Mouse (Mus musculus): Measurements from ENCODE around the gene Sept9. TPM values are rescaled to one million over a fixed set of nuclear protein-coding genes. Genes with fewer than 3 reads are reported as not detected.

Sept9 gene
- polyA plus RNA-seq, 1 experiment from 2014 or later, result 165 TPM

DNA sequence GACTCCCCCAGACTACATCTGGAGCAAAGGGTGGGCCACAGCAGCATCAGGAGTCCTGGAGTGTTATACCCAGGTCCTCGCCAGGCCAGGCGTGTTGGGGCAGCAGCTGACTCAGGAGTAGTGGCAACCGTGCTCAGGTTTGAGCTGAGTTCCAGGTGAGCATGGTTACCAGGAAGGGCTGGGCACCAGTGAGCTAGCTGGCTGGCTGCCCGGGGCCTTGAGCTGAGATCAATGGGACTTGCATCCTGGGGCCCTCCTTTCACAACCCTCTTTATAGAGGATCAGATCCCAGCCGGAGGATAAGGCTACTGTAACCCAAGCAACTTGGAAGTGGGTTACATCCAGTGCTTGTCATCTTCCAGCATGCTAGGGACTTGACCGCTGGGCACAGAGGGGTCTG, 5.6 kb downstream of the Sept9 start:
- Histone ChIP-seq H3K27ac (no peak overlapping the region), H3K36me3 (no peaks in the 10 kb centered on the region), H3K9ac (no peak overlapping the region), H3K27me3 (replicated peaks) (peaks cover 21% of the 10 kb centered on the region), H3K4me3 (no peak overlapping the region), H3K9me3 (no peaks in the 10 kb centered on the region), H3K4me1 (peaks cover 13% of the 10 kb centered on the region; the same call in 1 of the 2 replicates), H3K4me2 (replicated peaks) (no peak overlapping the region)
- ATAC-seq (ENCODE audit: low FRiP score, low read depth), result no peak
- 89% methylated on average over 6 of the region's 6 CpGs for WGBS

DNA sequence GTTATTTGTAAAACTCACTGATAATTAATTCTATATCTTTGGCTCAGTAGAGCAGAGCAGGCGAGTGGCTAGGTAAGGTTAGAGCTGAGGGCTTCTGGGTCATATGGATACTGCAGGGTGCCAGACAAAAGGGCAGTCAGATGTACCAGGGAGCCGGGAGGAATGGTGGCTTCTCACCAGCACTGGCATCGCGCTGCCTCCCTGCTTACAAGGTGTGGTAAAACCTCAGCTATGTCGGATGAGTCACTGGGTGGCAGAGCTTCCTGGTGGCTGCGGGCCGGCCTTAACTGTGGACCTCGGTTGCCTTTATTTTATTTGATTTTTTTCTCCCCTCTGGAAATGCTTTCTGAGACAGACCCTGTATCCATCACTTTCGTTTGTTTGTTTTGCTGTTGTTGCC, 6.0 kb downstream of the Sept9 start:
- peaks cover 13% of the 10 kb centered on the region; the same call in 1 of the 2 replicates for H3K4me1 ChIP-seq
- H3K4me3 ChIP-seq, result no peak overlapping the region
- no peak overlapping the region for H3K9ac ChIP-seq
- H3K36me3 ChIP-seq, result no peaks in the 10 kb centered on the region
- no peak overlapping the region for H3K27ac ChIP-seq
- no peak for ATAC-seq (ENCODE audit: low FRiP score, low read depth)
- 85% methylated on average over 9 of the region's 9 CpGs for WGBS
- peaks cover 17% of the 10 kb centered on the region for H3K27me3 ChIP-seq (replicated peaks)
- H3K9me3 ChIP-seq, result no peaks in the 10 kb centered on the region
- no peak overlapping the region for H3K4me2 ChIP-seq (replicated peaks)

DNA sequence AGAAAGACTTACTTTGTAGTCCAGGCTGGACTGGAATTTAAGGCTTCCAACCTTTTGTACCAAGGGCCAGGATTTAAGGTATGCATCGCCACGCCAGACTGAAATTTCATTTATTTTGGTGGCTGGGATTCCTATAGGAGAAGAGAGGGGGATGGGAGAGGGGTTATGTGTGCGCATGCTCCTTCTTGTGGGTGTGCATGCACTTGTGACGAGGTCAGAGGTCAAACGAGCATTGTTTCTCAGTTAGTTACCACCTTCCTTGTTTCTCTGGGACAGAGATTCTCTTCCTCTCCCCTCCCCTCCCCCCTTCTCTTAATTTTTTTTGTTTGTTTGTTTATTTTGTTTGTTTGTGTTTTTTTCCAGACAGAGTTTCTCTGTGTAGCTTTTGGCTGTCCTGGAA, 8.0 kb downstream of the Sept9 start:
- no peaks in the 10 kb centered on the region for H3K9me3 ChIP-seq
- H3K4me3 ChIP-seq, result no peak overlapping the region
- 81% methylated on average over 5 of the region's 5 CpGs for WGBS
- no peaks in the 10 kb centered on the region for H3K36me3 ChIP-seq
- H3K4me1 ChIP-seq, result peaks cover 13% of the 10 kb centered on the region; the same call in 1 of the 2 replicates
- no peaks in the 10 kb centered on the region for H3K27me3 ChIP-seq (replicated peaks)
- ATAC-seq (ENCODE audit: low FRiP score, low read depth), result no peak
- no peak overlapping the region for H3K27ac ChIP-seq
- H3K9ac ChIP-seq, result no peak overlapping the region
- no peak overlapping the region for H3K4me2 ChIP-seq (replicated peaks)

DNA sequence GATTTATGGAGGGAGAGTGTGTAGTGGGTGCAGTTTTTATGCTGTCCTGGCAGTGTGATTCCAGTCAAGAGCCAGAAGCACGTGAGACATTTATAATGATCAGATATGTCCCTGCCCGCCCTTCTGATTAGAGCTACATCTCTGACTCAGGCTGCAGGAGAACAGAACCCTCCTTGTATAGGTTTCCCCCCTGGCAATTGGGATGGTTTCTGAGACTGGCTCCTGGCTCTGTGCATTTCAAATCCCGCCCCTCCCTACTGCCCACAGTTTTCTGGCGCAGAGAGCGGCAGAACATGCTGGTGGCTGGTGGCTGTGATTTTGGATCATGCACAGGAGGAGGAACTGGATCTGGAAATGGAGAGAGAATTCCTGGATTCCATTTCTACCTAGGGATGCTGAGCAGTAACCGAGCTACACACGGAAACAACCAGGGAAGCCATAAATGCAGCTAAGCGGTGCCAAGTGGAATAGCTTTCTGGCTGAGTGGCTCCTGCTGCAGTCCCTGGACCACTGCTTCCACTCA, 8.8 kb downstream of the Sept9 start:
- 69% methylated on average over 8 of the region's 8 CpGs for WGBS
- Histone ChIP-seq H3K4me1 (peaks cover 13% of the 10 kb centered on the region; the same call in 1 of the 2 replicates), H3K4me3 (no peak overlapping the region), H3K4me2 (replicated peaks) (no peak overlapping the region), H3K9ac (no peak overlapping the region), H3K27me3 (replicated peaks) (no peaks in the 10 kb centered on the region), H3K9me3 (no peaks in the 10 kb centered on the region), H3K36me3 (no peaks in the 10 kb centered on the region), H3K27ac (no peak overlapping the region)
- no peak for ATAC-seq (ENCODE audit: low FRiP score, low read depth)

DNA sequence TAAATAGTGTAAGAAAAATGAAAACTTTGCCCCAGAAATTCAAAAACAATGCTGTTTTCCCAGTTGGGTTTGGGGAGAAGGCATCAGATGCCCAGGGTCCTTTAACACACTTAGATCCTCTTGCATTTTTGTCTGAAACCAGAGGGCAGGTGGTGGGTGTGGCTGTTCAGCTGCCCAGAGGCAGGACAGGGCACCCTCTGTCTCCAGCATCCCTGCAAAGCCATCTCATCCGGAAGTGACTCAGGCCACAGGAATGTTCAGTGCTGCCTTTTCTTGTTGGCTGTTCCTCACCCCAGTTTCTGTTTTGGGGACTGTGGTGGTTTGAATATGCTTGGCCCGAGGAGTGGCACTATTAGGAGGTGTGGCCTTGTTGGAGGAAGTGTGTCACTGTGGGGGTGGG, 17.3 kb downstream of the Sept9 start:
- Histone ChIP-seq H3K27me3 (replicated peaks) (no peaks in the 10 kb centered on the region), H3K4me3 (no peak overlapping the region), H3K9me3 (no peaks in the 10 kb centered on the region), H3K36me3 (no peaks in the 10 kb centered on the region), H3K9ac (no peak overlapping the region), H3K4me2 (replicated peaks) (no peak overlapping the region), H3K4me1 (no peaks in the 10 kb centered on the region), H3K27ac (no peak overlapping the region)
- 77% methylated on average over 2 of the region's 2 CpGs for WGBS
- no peak for ATAC-seq (ENCODE audit: low FRiP score, low read depth)

DNA sequence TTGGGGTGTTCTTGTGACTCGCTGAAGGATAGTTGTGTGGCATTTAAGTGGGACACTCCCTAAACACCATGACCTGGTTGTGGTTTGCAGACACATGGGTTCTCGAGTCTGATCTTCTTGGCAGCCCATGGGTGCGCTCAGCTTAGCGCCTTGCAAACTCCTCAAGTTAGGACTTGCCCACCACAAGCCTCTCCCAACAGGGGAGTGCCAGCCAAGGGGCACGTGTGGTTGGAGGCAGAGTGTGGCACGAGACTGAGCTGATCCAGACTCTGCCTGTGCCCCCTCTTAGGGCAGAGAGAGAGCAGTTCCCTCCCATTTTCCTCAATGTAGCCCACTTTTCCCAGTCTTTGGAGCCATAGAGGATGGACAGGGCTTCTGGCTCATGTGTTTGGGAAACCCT, 18.6 kb downstream of the Sept9 start:
- no peak overlapping the region for H3K9ac ChIP-seq
- no peaks in the 10 kb centered on the region for H3K27me3 ChIP-seq (replicated peaks)
- 92% methylated on average over 6 of the region's 6 CpGs for WGBS
- H3K36me3 ChIP-seq, result no peaks in the 10 kb centered on the region
- no peak overlapping the region for H3K4me2 ChIP-seq (replicated peaks)
- H3K9me3 ChIP-seq, result no peaks in the 10 kb centered on the region
- H3K4me3 ChIP-seq, result no peak overlapping the region
- ATAC-seq (ENCODE audit: low FRiP score, low read depth), result no peak
- no peaks in the 10 kb centered on the region for H3K4me1 ChIP-seq
- H3K27ac ChIP-seq, result no peak overlapping the region

DNA sequence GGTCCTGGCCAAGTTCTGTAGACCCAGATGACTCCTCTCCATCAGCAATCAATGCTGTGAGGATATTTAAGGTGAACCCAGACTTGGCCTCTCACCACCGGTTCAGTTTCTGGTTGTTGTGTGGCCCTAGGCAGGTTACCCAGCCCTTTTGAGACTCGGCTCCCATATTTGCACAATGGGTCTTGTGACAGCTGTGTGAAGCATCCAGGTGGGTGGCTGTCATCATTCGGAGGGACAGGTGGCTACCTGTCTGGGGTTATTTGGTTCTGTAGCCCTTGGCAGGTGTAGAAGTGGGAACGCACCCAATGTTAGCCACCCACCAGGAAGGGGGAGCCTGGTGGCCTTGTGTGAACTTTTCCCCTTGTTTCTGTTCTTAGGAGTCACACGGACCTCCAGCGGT, 19.0 kb downstream of the Sept9 start:
- WGBS, result 96% methylated on average over 6 of the region's 6 CpGs
- Histone ChIP-seq H3K9ac (no peak overlapping the region), H3K4me1 (no peaks in the 10 kb centered on the region), H3K36me3 (no peaks in the 10 kb centered on the region), H3K4me2 (replicated peaks) (no peak overlapping the region), H3K4me3 (no peak overlapping the region), H3K9me3 (no peaks in the 10 kb centered on the region), H3K27ac (no peak overlapping the region), H3K27me3 (replicated peaks) (no peaks in the 10 kb centered on the region)
- no peak for ATAC-seq (ENCODE audit: low FRiP score, low read depth)

DNA sequence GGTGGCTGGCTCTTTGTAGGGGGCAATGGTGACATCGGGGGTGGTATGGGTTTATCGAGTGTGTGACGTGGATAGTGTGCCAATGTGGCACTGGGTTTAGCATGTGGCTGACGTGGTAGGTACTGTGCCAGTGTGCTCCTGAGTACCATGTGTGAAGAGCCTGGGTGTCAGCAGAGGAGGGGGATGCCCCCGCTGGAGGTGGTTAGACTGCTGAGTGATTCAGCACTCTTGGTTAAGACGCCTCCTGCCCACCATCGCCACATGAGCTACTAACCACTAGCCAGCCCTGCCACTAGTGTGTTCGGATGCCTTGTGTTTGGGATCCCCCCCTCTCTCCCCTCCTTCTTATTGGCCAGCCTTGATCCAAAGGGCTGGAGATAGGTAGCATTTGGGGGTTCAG, 21.3 kb downstream of the Sept9 start:
- H3K27ac ChIP-seq, result no peak overlapping the region
- H3K4me3 ChIP-seq, result no peak overlapping the region
- H3K27me3 ChIP-seq (replicated peaks), result no peaks in the 10 kb centered on the region
- WGBS, result 94% methylated on average over 8 of the region's 8 CpGs
- no peaks in the 10 kb centered on the region for H3K4me1 ChIP-seq
- no peak overlapping the region for H3K9ac ChIP-seq
- H3K9me3 ChIP-seq, result no peaks in the 10 kb centered on the region
- H3K4me2 ChIP-seq (replicated peaks), result no peak overlapping the region
- ATAC-seq (ENCODE audit: low FRiP score, low read depth), result no peak
- no peaks in the 10 kb centered on the region for H3K36me3 ChIP-seq

DNA sequence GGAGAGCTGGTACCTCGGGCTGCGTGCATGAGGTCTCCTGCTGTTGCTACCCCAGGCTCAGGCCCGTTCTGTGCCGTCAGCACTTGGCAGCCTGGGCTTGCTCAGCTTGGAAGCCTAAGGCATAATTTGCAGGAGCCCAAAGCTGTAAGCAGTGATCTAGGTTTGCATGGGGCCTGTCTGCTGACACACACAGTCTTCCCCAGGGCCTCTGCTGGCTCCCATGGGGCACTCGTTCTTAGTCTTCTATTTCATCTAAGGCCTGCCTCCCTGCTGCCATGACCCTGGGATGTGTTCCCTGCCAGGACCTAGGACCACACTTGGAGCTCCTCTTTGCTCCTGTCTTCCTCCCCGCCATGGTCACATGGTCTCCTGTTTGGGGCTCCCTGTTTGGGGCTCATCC, 21.7 kb downstream of the Sept9 start:
- 80% methylated on average over 6 of the region's 6 CpGs for WGBS
- Histone ChIP-seq H3K9me3 (no peaks in the 10 kb centered on the region), H3K27ac (no peak overlapping the region), H3K4me3 (no peak overlapping the region), H3K4me1 (no peaks in the 10 kb centered on the region), H3K27me3 (replicated peaks) (no peaks in the 10 kb centered on the region), H3K36me3 (no peaks in the 10 kb centered on the region), H3K4me2 (replicated peaks) (no peak overlapping the region), H3K9ac (no peak overlapping the region)
- no peak for ATAC-seq (ENCODE audit: low FRiP score, low read depth)

DNA sequence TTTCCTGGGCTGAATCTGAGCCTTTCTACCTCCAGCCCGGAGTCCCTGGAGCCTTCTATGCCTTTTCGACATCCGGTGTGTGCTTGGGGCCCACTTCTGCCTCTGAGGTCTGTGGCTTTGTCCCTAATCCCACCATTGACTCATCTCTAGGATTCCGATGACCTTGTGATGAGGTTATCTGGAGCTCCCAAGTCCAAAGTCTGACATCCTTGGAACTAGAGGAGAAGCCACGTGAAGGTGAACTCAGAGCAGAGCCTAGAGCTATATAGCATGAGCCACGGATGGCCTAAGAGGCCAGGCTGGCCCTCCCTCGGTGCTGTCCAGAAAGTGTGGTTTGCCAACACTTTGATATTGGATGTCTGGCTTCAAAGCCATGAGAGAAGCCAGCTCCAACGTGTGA, 23.4 kb downstream of the Sept9 start:
- H3K9me3 ChIP-seq, result no peaks in the 10 kb centered on the region
- no peak for ATAC-seq (ENCODE audit: low FRiP score, low read depth)
- H3K36me3 ChIP-seq, result no peaks in the 10 kb centered on the region

DNA sequence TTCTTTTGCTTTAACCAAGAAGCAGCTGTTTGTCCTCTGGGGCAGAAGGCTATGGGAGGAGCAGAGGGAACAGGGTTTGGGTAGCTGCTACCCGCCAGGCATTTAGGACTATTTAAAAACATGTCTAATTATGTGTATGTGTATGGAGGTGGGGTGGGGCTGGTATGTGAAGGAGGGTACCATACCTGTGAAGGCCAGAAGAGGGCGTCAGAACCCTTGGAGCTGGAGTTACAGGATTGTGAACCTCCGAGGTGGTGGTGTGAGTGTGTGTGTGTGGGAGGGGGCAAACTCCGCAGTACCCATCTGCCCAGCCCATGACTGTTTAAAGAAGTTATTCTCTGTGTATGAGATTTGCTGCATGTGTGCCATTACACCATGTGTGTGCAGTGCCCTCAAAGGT, 25.3 kb downstream of the Sept9 start:
- H3K4me1 ChIP-seq, result no peaks in the 10 kb centered on the region
- no peak overlapping the region for H3K4me2 ChIP-seq (replicated peaks)
- ATAC-seq (ENCODE audit: low FRiP score, low read depth), result no peak
- H3K36me3 ChIP-seq, result no peaks in the 10 kb centered on the region
- no peak overlapping the region for H3K9ac ChIP-seq
- no peaks in the 10 kb centered on the region for H3K27me3 ChIP-seq (replicated peaks)
- WGBS, result 58% methylated on average over 4 of the region's 4 CpGs
- H3K9me3 ChIP-seq, result no peaks in the 10 kb centered on the region
- no peak overlapping the region for H3K27ac ChIP-seq
- no peak overlapping the region for H3K4me3 ChIP-seq

More for the DNA sequence above, 23.4 kb downstream of the Sept9 start:
- no peak overlapping the region for H3K27ac ChIP-seq
- no peaks in the 10 kb centered on the region for H3K27me3 ChIP-seq (replicated peaks)
- no peaks in the 10 kb centered on the region for H3K4me1 ChIP-seq
- H3K4me2 ChIP-seq (replicated peaks), result no peak overlapping the region
- H3K9ac ChIP-seq, result no peak overlapping the region
- WGBS, result 74% methylated on average over 8 of the region's 8 CpGs
- H3K4me3 ChIP-seq, result no peak overlapping the region

DNA sequence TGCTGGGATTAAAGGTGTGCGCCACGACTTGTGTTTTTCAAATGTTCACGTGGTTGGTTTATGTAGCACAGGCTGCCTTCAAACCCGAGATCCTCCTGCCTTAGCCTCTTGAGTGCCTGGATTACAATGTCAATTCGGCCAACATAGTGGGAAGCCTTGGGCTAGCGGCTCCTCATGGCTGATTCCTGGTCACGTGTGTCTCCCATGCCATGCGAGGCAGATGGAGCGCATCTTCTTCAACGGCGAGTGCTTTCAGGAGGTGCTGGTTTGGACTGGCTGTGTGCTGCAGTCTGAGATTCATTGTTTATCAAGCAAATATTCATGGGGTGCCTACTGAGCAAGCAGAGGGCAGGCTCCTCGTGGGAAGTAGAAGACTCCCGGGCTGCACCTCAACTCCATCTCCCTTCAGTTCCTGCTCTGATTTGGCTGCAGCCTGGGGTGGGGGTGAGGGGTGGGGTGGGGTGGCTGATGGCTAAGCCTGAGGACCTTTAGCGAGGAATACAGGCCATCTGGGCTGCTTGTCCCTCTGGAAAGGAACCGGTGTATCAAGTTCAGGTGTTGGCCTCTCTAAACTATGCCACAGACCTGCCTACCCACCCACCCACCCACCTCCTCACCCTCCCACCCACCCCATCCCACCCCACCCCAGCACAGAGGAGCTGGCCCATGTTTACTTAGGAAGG, 26.2 kb downstream of the Sept9 start:
- Histone ChIP-seq H3K9ac (no peak overlapping the region), H3K9me3 (no peaks in the 10 kb centered on the region), H3K27ac (no peak overlapping the region), H3K4me1 (no peaks in the 10 kb centered on the region), H3K36me3 (no peaks in the 10 kb centered on the region), H3K27me3 (replicated peaks) (no peaks in the 10 kb centered on the region), H3K4me2 (replicated peaks) (no peak overlapping the region), H3K4me3 (no peak overlapping the region)
- WGBS, result 86% methylated on average over 15 of the region's 15 CpGs
- ATAC-seq (ENCODE audit: low FRiP score, low read depth), result no peak

DNA sequence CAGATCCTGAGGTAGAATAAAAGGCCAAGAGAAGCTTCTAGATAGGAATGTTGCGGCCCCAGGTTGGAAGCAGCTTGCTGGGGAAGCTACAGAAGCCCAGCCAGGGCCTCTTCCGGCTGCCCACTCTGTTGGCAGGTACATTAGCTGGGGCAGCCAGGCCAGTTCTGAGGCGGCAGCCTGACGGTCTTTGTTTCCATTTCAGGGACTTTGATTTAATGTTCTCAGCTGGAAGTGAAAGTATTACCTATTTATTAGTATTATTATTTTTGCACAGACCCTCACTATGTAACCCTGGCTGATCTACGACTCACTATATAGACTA, 26.7 kb downstream of the Sept9 start:
- Histone ChIP-seq H3K36me3 (no peaks in the 10 kb centered on the region), H3K27me3 (replicated peaks) (no peaks in the 10 kb centered on the region), H3K27ac (no peak overlapping the region), H3K4me3 (no peak overlapping the region), H3K4me2 (replicated peaks) (no peak overlapping the region), H3K4me1 (no peaks in the 10 kb centered on the region), H3K9me3 (no peaks in the 10 kb centered on the region), H3K9ac (no peak overlapping the region)
- WGBS, result 73% methylated on average over 5 of the region's 5 CpGs
- no peak for ATAC-seq (ENCODE audit: low FRiP score, low read depth)
